Mouse (Mus musculus): ENCODE results near the gene Sh2d4b. TPM values are rescaled to one million over a fixed set of nuclear protein-coding genes. Genes with fewer than 3 reads are reported as not detected.
A peak's percentile ranks its signal among the peaks of the same experiment; 100 is the strongest.

The Sh2d4b gene
- polyA plus RNA-seq, 1 experiment from 2014 or later, result 1.7 TPM

GRCm38 (mm10) chr14:40929943-40930342 lies 36.9 kb upstream of the Sh2d4b start:
- H3K4me3 ChIP-seq (ENCODE audit: low read depth, low read length), result no peak overlapping the region
- H3K27ac ChIP-seq (ENCODE audit: low read depth, low read length), result no peak overlapping the region
- ATAC-seq (ENCODE audit: low read depth), result no peak
- WGBS, result 93% methylated on average over 2 of the region's 2 CpGs
- H3K9ac ChIP-seq (replicated peaks; ENCODE audit: low read depth, low read length), result 0 out of 2 replicates have a peak overlapping the region, but pooled peaks have one; percentile 1
- H3K36me3 ChIP-seq (ENCODE audit: control insufficient read depth, insufficient read depth, low read length), result no peaks in the 10 kb centered on the region
- no peaks in the 10 kb centered on the region for H3K9me3 ChIP-seq (ENCODE audit: control insufficient read depth, low read length)
- no peak overlapping the region for H3K4me2 ChIP-seq (ENCODE audit: low read depth, low read length)
- 0 out of 2 replicates have a peak, but pooled peaks cover 3% of the 10 kb centered on the region for H3K4me1 ChIP-seq (ENCODE audit: control insufficient read depth, insufficient read depth, low read length)
- no peaks in the 10 kb centered on the region for H3K27me3 ChIP-seq (ENCODE audit: control insufficient read depth, insufficient read depth, low read length)

GRCm38 (mm10) chr14:40928897-40929296 lies 35.8 kb upstream of the Sh2d4b start:
- Histone ChIP-seq H3K9me3 (ENCODE audit: control insufficient read depth, low read length) (no peaks in the 10 kb centered on the region), H3K27me3 (ENCODE audit: control insufficient read depth, insufficient read depth, low read length) (no peaks in the 10 kb centered on the region), H3K36me3 (ENCODE audit: control insufficient read depth, insufficient read depth, low read length) (no peaks in the 10 kb centered on the region), H3K4me1 (ENCODE audit: control insufficient read depth, insufficient read depth, low read length) (peaks cover 3% of the 10 kb centered on the region; the same call in 1 of the 2 replicates), H3K4me3 (ENCODE audit: low read depth, low read length) (no peak overlapping the region), H3K27ac (ENCODE audit: low read depth, low read length) (no peak overlapping the region), H3K9ac (replicated peaks; ENCODE audit: low read depth, low read length) (no peak overlapping the region), H3K4me2 (ENCODE audit: low read depth, low read length) (no peak overlapping the region)
- 53% methylated on average over 5 of the region's 5 CpGs for WGBS
- ATAC-seq (ENCODE audit: low read depth), result no peak

GRCm38 (mm10) chr14:40927041-40927440 lies 34.0 kb upstream of the Sh2d4b start:
- no peaks in the 10 kb centered on the region for H3K36me3 ChIP-seq (ENCODE audit: control insufficient read depth, insufficient read depth, low read length)
- H3K4me3 ChIP-seq (ENCODE audit: low read depth, low read length), result no peak overlapping the region
- ATAC-seq (ENCODE audit: low read depth), result no peak
- no peak overlapping the region for H3K4me2 ChIP-seq (ENCODE audit: low read depth, low read length)
- H3K4me1 ChIP-seq (ENCODE audit: control insufficient read depth, insufficient read depth, low read length), result peaks cover 3% of the 10 kb centered on the region; the same call in 1 of the 2 replicates
- H3K27ac ChIP-seq (ENCODE audit: low read depth, low read length), result no peak overlapping the region
- no peaks in the 10 kb centered on the region for H3K9me3 ChIP-seq (ENCODE audit: control insufficient read depth, low read length)
- no peak overlapping the region for H3K9ac ChIP-seq (replicated peaks; ENCODE audit: low read depth, low read length)
- WGBS, result 83% methylated on average over 2 of the region's 2 CpGs
- H3K27me3 ChIP-seq (ENCODE audit: control insufficient read depth, insufficient read depth, low read length), result no peaks in the 10 kb centered on the region

- no peak overlapping the region for H3K9ac ChIP-seq (replicated peaks; ENCODE audit: low read depth, low read length)
- no peak for ATAC-seq (ENCODE audit: low read depth)
- 39% methylated on average over 10 of the region's 10 CpGs for WGBS
- no peak overlapping the region for H3K4me3 ChIP-seq (ENCODE audit: low read depth, low read length)
- no peaks in the 10 kb centered on the region for H3K36me3 ChIP-seq (ENCODE audit: control insufficient read depth, insufficient read depth, low read length)
- H3K27me3 ChIP-seq (ENCODE audit: control insufficient read depth, insufficient read depth, low read length), result no peaks in the 10 kb centered on the region
- no peaks in the 10 kb centered on the region; the same call in 1 of the 2 replicates for H3K4me1 ChIP-seq (ENCODE audit: control insufficient read depth, insufficient read depth, low read length)
- H3K27ac ChIP-seq (ENCODE audit: low read depth, low read length), result no peak overlapping the region
- no peak overlapping the region for H3K4me2 ChIP-seq (ENCODE audit: low read depth, low read length)
- H3K9me3 ChIP-seq (ENCODE audit: control insufficient read depth, low read length), result no peaks in the 10 kb centered on the region
Observed at GRCm38 (mm10) chr14:40924378-40925113, 31.5 kb upstream of the Sh2d4b start.

- ATAC-seq (ENCODE audit: low read depth), result no peak
- no peaks in the 10 kb centered on the region; the same call in 1 of the 2 replicates for H3K4me1 ChIP-seq (ENCODE audit: control insufficient read depth, insufficient read depth, low read length)
- H3K9ac ChIP-seq (replicated peaks; ENCODE audit: low read depth, low read length), result no peak overlapping the region
- no peak overlapping the region for H3K4me2 ChIP-seq (ENCODE audit: low read depth, low read length)
- no peaks in the 10 kb centered on the region for H3K36me3 ChIP-seq (ENCODE audit: control insufficient read depth, insufficient read depth, low read length)
- H3K4me3 ChIP-seq (ENCODE audit: low read depth, low read length), result no peak overlapping the region
- no peak overlapping the region for H3K27ac ChIP-seq (ENCODE audit: low read depth, low read length)
- H3K9me3 ChIP-seq (ENCODE audit: control insufficient read depth, low read length), result no peaks in the 10 kb centered on the region
- 95% methylated on average over 1 of the region's 1 CpGs for WGBS
- no peaks in the 10 kb centered on the region for H3K27me3 ChIP-seq (ENCODE audit: control insufficient read depth, insufficient read depth, low read length)
Observed at GRCm38 (mm10) chr14:40921241-40921640, 28.2 kb upstream of the Sh2d4b start.

GRCm38 (mm10) chr14:40919521-40919920 lies 26.5 kb upstream of the Sh2d4b start:
- Histone ChIP-seq H3K4me2 (ENCODE audit: low read depth, low read length) (no peak overlapping the region), H3K4me1 (ENCODE audit: control insufficient read depth, insufficient read depth, low read length) (no peaks in the 10 kb centered on the region; the same call in 1 of the 2 replicates), H3K27ac (ENCODE audit: low read depth, low read length) (no peak overlapping the region), H3K9me3 (ENCODE audit: control insufficient read depth, low read length) (no peaks in the 10 kb centered on the region), H3K4me3 (ENCODE audit: low read depth, low read length) (no peak overlapping the region), H3K9ac (replicated peaks; ENCODE audit: low read depth, low read length) (no peak overlapping the region), H3K36me3 (ENCODE audit: control insufficient read depth, insufficient read depth, low read length) (peaks cover 8% of the 10 kb centered on the region; the same call in 1 of the 2 replicates), H3K27me3 (ENCODE audit: control insufficient read depth, insufficient read depth, low read length) (no peaks in the 10 kb centered on the region)
- ATAC-seq (ENCODE audit: low read depth), result no peak
- WGBS, result 92% methylated on average over 7 of the region's 7 CpGs

GRCm38 (mm10) chr14:40918477-40918876 lies 25.4 kb upstream of the Sh2d4b start:
- no peak overlapping the region; the same call in 1 of the 2 replicates for H3K27ac ChIP-seq (ENCODE audit: low read depth, low read length)
- H3K4me3 ChIP-seq (ENCODE audit: low read depth, low read length), result no peak overlapping the region
- H3K27me3 ChIP-seq (ENCODE audit: control insufficient read depth, insufficient read depth, low read length), result no peaks in the 10 kb centered on the region
- no peaks in the 10 kb centered on the region for H3K4me1 ChIP-seq (ENCODE audit: control insufficient read depth, insufficient read depth, low read length)
- no peaks in the 10 kb centered on the region for H3K9me3 ChIP-seq (ENCODE audit: control insufficient read depth, low read length)
- ATAC-seq (ENCODE audit: low read depth), result no peak
- no peak overlapping the region for H3K4me2 ChIP-seq (ENCODE audit: low read depth, low read length)
- peaks cover 9% of the 10 kb centered on the region; the same call in 1 of the 2 replicates for H3K36me3 ChIP-seq (ENCODE audit: control insufficient read depth, insufficient read depth, low read length)
- 71% methylated on average over 5 of the region's 7 CpGs for WGBS
- no peak overlapping the region for H3K9ac ChIP-seq (replicated peaks; ENCODE audit: low read depth, low read length)

GRCm38 (mm10) chr14:40917632-40918031 lies 24.6 kb upstream of the Sh2d4b start:
- 0% methylated on average over 1 of the region's 1 CpGs for WGBS
- Histone ChIP-seq H3K9ac (replicated peaks; ENCODE audit: low read depth, low read length) (no peak overlapping the region), H3K27me3 (ENCODE audit: control insufficient read depth, insufficient read depth, low read length) (no peaks in the 10 kb centered on the region), H3K4me2 (ENCODE audit: low read depth, low read length) (no peak overlapping the region), H3K27ac (ENCODE audit: low read depth, low read length) (no peak overlapping the region), H3K9me3 (ENCODE audit: control insufficient read depth, low read length) (no peaks in the 10 kb centered on the region), H3K4me1 (ENCODE audit: control insufficient read depth, insufficient read depth, low read length) (no peaks in the 10 kb centered on the region), H3K36me3 (ENCODE audit: control insufficient read depth, insufficient read depth, low read length) (peaks cover 15% of the 10 kb centered on the region; the same call in 1 of the 2 replicates), H3K4me3 (ENCODE audit: low read depth, low read length) (no peak overlapping the region)
- peak; percentile 62 for ATAC-seq (ENCODE audit: low read depth)

GRCm38 (mm10) chr14:40916667-40917066 lies 23.6 kb upstream of the Sh2d4b start:
- ATAC-seq (ENCODE audit: low read depth), result no peak
- Histone ChIP-seq H3K27ac (ENCODE audit: low read depth, low read length) (no peak overlapping the region), H3K9ac (replicated peaks; ENCODE audit: low read depth, low read length) (no peak overlapping the region), H3K36me3 (ENCODE audit: control insufficient read depth, insufficient read depth, low read length) (peaks cover 15% of the 10 kb centered on the region; the same call in 1 of the 2 replicates), H3K4me1 (ENCODE audit: control insufficient read depth, insufficient read depth, low read length) (no peaks in the 10 kb centered on the region), H3K4me2 (ENCODE audit: low read depth, low read length) (no peak overlapping the region), H3K27me3 (ENCODE audit: control insufficient read depth, insufficient read depth, low read length) (no peaks in the 10 kb centered on the region), H3K4me3 (ENCODE audit: low read depth, low read length) (no peak overlapping the region), H3K9me3 (ENCODE audit: control insufficient read depth, low read length) (no peaks in the 10 kb centered on the region)
- WGBS, result 93% methylated on average over 15 of the region's 15 CpGs
